9 mouse cellular contexts compared by ENCODE assay signal in the genomic region with DNA sequence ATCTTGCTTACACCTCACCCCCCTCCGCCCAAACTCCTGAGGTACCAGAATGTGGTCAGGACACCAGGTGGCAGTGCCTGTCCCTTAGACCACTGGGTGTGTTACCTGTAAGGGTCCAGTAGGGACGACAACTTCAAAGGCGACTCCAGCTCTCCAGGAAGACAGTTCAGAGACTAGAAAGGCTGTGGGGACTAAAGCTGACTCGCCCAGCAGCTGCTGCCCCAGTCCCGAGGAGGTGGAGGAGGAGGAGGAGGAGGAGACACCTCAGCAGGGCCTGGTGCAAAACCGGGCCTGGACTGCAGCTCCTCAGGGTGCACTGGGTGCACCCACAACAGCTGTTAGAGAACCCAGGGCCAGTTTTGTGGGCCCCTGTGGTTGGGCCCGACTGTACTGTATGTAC. TPM values are rescaled to one million over a fixed set of nuclear protein-coding genes. Genes with fewer than 3 reads are reported as not detected.
DNase-seq lines count a peak whose midpoint lies in the region; ATAC-seq and TF ChIP-seq lines count a peak whose summit lies in the region.
"Had no signal": no experiment of that assay in that cellular context is flagged by ENCODE, and none has a peak within 500 bp of the region (broad histone marks: within the 10 kb centered on the region; RNA-seq: fewer than 3 reads in every experiment).

A gene (minus strand): TSS at position 232 of the 400 bp plus-strand sequence.

- no peaks in the 10 kb centered on the region for H3K27me3 ChIP-seq in hindbrain, postnatal 0 days (ENCODE audit: insufficient read depth, low read length)
- H3K27me3 ChIP-seq in hindbrain, embryonic 11.5 days (ENCODE audit: control insufficient read depth, insufficient read depth, low read length), result peaks cover 1% of the 10 kb centered on the region; the same call in 1 of the 2 replicates
- no peaks in the 10 kb centered on the region for H3K27me3 ChIP-seq in CH12.LX (replicated peaks)
- H3K27me3 ChIP-seq in forebrain, embryonic 10.5 days (ENCODE audit: poor library complexity, severe bottlenecking), result peaks cover 14% of the 10 kb centered on the region

- no peaks in the 10 kb centered on the region for H3K9me3 ChIP-seq in hindbrain, postnatal 0 days (ENCODE audit: low read length)
- H3K9me3 ChIP-seq in hindbrain, embryonic 11.5 days (ENCODE audit: control insufficient read depth, low read length), result no peaks in the 10 kb centered on the region
- H3K9me3 ChIP-seq in CH12.LX (replicated peaks; ENCODE audit: low read length), result no peaks in the 10 kb centered on the region
- H3K9me3 ChIP-seq in forebrain, embryonic 10.5 days, result peaks cover 12% of the 10 kb centered on the region; the same call in 1 of the 2 replicates

- DNase-seq in hindbrain, postnatal 0 days (ENCODE audit: low spot score), result no peak
- no peak for DNase-seq in hindbrain, embryonic 11.5 days (ENCODE audit: low spot score)
- DNase-seq in CH12.LX (ENCODE audit: extremely low read depth), result peak; percentile 46
- DNase-seq in induced T-regulatory cell, adult 2 months (ENCODE audit: low read depth), result peak; percentile 66
- DNase-seq in naive thymus-derived CD4-positive, alpha-beta T cell, adult 2 months (ENCODE audit: low read depth), result peak; percentile 53
- DNase-seq in ovary, adult 18-20 months (ENCODE audit: low spot score), result no peak
- no peak for DNase-seq in forebrain, embryonic 10.5 days (ENCODE audit: extremely low spot score, low spot score)
- no peak for DNase-seq in right cerebral cortex, postnatal 36 days (ENCODE audit: low spot score in 2 of 2)
- DNase-seq: cerebellum, adult 11-12 months had no signal

- in situ Hi-C loops in CH12.LX (cut with MboI; ENCODE audit: low pct_ligation_motif_present, low pct_unique_long_range_greater_than_20kb, low sequenced_read_pairs), result loop anchor here (5.0 kb wide), 1 partner anchor 39 kb away; no protein-coding TSS in a partner anchor

- TF ChIP-seq CTCF in hindbrain, postnatal 0 days (IDR thresholded peaks at IDR 0.05; ENCODE audit: low read depth), result 0 out of 2 replicates have a peak, but pooled peaks have one; percentile 6
- TF ChIP-seq CTCF in CH12.LX (conservative IDR thresholded peaks at IDR 0.05 in 1 of 2, IDR thresholded peaks at IDR 0.05 in 1 of 2; ENCODE audit: low read depth in 2 of 2, low read length in 2 of 2), result peak in 1 of 2 experiments; percentile 67; a peak in 2 of 4 replicates

- dilution Hi-C loops in CH12.LX (cut with MboI; ENCODE audit: extremely low pct_ligation_motif_present, extremely low pct_unique_long_range_greater_than_20kb, low sequenced_read_pairs), result no loop called here

- WGBS in hindbrain, postnatal 0 days, result 50% methylated on average over 7 of the region's 7 CpGs
- 36% methylated on average over 7 of the region's 7 CpGs for WGBS in hindbrain, embryonic 11.5 days
- 42% methylated on average over 7 of the region's 7 CpGs for WGBS in forebrain, embryonic 10.5 days

- no peaks in the 10 kb centered on the region for H3K4me1 ChIP-seq in hindbrain, postnatal 0 days (ENCODE audit: insufficient read depth, low read length)
- H3K4me1 ChIP-seq in hindbrain, embryonic 11.5 days (replicated peaks; ENCODE audit: control insufficient read depth, insufficient read depth, low read length), result no peaks in the 10 kb centered on the region
- peaks cover 15 to 60% of the 10 kb centered on the region in 2 experiments for H3K4me1 ChIP-seq in CH12.LX (ENCODE audit: control insufficient read depth in 1 of 2, insufficient read depth in 2 of 2)
- H3K4me1 ChIP-seq in forebrain, embryonic 10.5 days, result 0 out of 2 replicates have a peak, but pooled peaks cover 8% of the 10 kb centered on the region

- no peaks in the 10 kb centered on the region for H3K79me2 ChIP-seq in CH12.LX (replicated peaks; ENCODE audit: control insufficient read depth, extremely low read depth, insufficient read depth, poor library complexity, severe bottlenecking)

- no peak; the same call in 1 of the 2 replicates for TF ChIP-seq POLR2A in CH12.LX (IDR thresholded peaks at IDR 0.05; ENCODE audit: low read depth, low read length)

- no peak within 1 kb of the TSS for H3K27ac ChIP-seq in hindbrain, postnatal 0 days
- H3K27ac ChIP-seq in hindbrain, embryonic 11.5 days (ENCODE audit: low read depth, low read length), result no peak within 1 kb of the TSS
- H3K27ac ChIP-seq in CH12.LX (ENCODE audit: insufficient read depth, low read depth), result peak within 1 kb of the TSS; percentile 14; the same call in 1 of the 2 replicates
- H3K27ac ChIP-seq in forebrain, embryonic 10.5 days, result no peak within 1 kb of the TSS; the same call in 1 of the 2 replicates

- no peak for TF ChIP-seq EP300 in CH12.LX (IDR thresholded peaks at IDR 0.05; ENCODE audit: low read length)

- no peak for ATAC-seq in hindbrain, postnatal 0 days
- ATAC-seq in hindbrain, embryonic 11.5 days (ENCODE audit: low FRiP score), result no peak

- peak; percentile 40 for TF ChIP-seq RAD21 in CH12.LX (IDR thresholded peaks at IDR 0.05; ENCODE audit: low read depth, low read length)

- H3K9ac ChIP-seq in hindbrain, postnatal 0 days (replicated peaks; ENCODE audit: low read length), result no peak within 1 kb of the TSS
- no peak within 1 kb of the TSS for H3K9ac ChIP-seq in hindbrain, embryonic 11.5 days (ENCODE audit: low read depth, low read length)
- H3K9ac ChIP-seq in CH12.LX (ENCODE audit: insufficient read depth, low read depth), result peak within 1 kb of the TSS; percentile 46

- no peak within 1 kb of the TSS for H3K4me3 ChIP-seq in hindbrain, postnatal 0 days (ENCODE audit: low read length)
- no peak within 1 kb of the TSS for H3K4me3 ChIP-seq in hindbrain, embryonic 11.5 days (ENCODE audit: low read depth, low read length)
- H3K4me3 ChIP-seq in CH12.LX (replicated peaks in 1 of 3; ENCODE audit: low read depth in 2 of 3, low read length in 2 of 3, poor library complexity in 1 of 3), result peak within 1 kb of the TSS; percentile 36 to 47 (median 45)
- no peak within 1 kb of the TSS for H3K4me3 ChIP-seq in forebrain, embryonic 10.5 days

- peaks cover 28% of the 10 kb centered on the region for H3K36me3 ChIP-seq in hindbrain, postnatal 0 days (ENCODE audit: insufficient read depth, low read length)
- peaks cover 9% of the 10 kb centered on the region for H3K36me3 ChIP-seq in hindbrain, embryonic 11.5 days (ENCODE audit: control insufficient read depth, insufficient read depth, low read length)
- H3K36me3 ChIP-seq in CH12.LX (replicated peaks in 1 of 2; ENCODE audit: control insufficient read depth in 1 of 2, insufficient read depth in 1 of 2, low read length in 1 of 2), result peaks cover 30 to 66% of the 10 kb centered on the region in 2 experiments
- peaks cover 51% of the 10 kb centered on the region for H3K36me3 ChIP-seq in forebrain, embryonic 10.5 days (replicated peaks)

- no peak within 1 kb of the TSS for H3K4me2 ChIP-seq in hindbrain, postnatal 0 days (ENCODE audit: low read depth, low read length)
- H3K4me2 ChIP-seq in hindbrain, embryonic 11.5 days (replicated peaks; ENCODE audit: low read depth, low read length), result no peak within 1 kb of the TSS
- peak within 1 kb of the TSS; percentile 26 for H3K4me2 ChIP-seq in CH12.LX (ENCODE audit: insufficient read depth, low read depth, poor library complexity, severe bottlenecking)

TF ChIP-seq in CH12.LX, 34 proteins besides CTCF, POLR2A, EP300 and RAD21:
- TF ChIP-seq NELFE (IDR thresholded peaks at IDR 0.05; ENCODE audit: low read depth, low read length), result 0 out of 2 replicates have a peak, but pooled peaks have one; percentile 32
- no peak for TF ChIP-seq E2F4 (IDR thresholded peaks at IDR 0.05; ENCODE audit: insufficient replicate concordance, low read depth, low read length)
- TF ChIP-seq IRF4 (IDR thresholded peaks at IDR 0.05; ENCODE audit: low read depth, low read length), result no peak
- no peak for TF ChIP-seq MAZ (IDR thresholded peaks at IDR 0.05; ENCODE audit: low read depth, low read length)
- TF ChIP-seq MEF2A (IDR thresholded peaks at IDR 0.05; ENCODE audit: borderline replicate concordance, low read depth, low read length), result 0 out of 2 replicates have a peak, but pooled peaks have one; percentile 2
- TF ChIP-seq SMC3 (IDR thresholded peaks at IDR 0.05; ENCODE audit: low read depth, low read length), result peak; percentile 56

RNA-seq across cellular contexts. Expression of the gene that starts here (rescaled TPM):
- total RNA-seq in hindbrain, postnatal 0 days (2014; rRNA removed), result 1.4 TPM in 1 of 2 replicates, not detected in the other
- polyA plus RNA-seq in hindbrain, postnatal 0 days (2015; fragmentation: Nextera tagmentation; extraction: Ambion mirVana), result 0.18 and 0.40 TPM in 2 replicates
- 0.59 and 1.2 TPM in 2 replicates for polyA plus RNA-seq in hindbrain, embryonic 11.5 days (2014; fragmentation: Nextera tagmentation; extraction: Ambion mirVana)
- 11.9 and 20.0 TPM in 2 replicates for total RNA-seq in CH12.LX (2012; rRNA removed)
- total RNA-seq in CH12.LX (2014; rRNA removed), result 8.2 and 8.3 TPM in 2 replicates
- 12.1 and 12.5 TPM in 2 replicates for polyA plus RNA-seq in CH12.LX (2012; ENCODE audit: insufficient read length, low read depth)
- polyA plus RNA-seq in forebrain, embryonic 10.5 days (2016; fragmentation: Nextera tagmentation; extraction: Ambion mirVana), result 0.67 and 1.0 TPM in 2 replicates

Comparison
In these comparisons a context has a peak if more than half of its experiments do, and no peak if none do; other contexts are left out.
1. DNase-seq: peak in CH12.LX (single experiment), induced T-regulatory cell, adult 2 months (single experiment) and naive thymus-derived CD4-positive, alpha-beta T cell, adult 2 months (single experiment); none in hindbrain, postnatal 0 days (single experiment), hindbrain, embryonic 11.5 days (single experiment), ovary, adult 18-20 months (single experiment), forebrain, embryonic 10.5 days (single experiment) and right cerebral cortex, postnatal 36 days (0 of 2).
2. H3K4me3 ChIP-seq: peak in CH12.LX (3 of 3); none in hindbrain, postnatal 0 days (single experiment), hindbrain, embryonic 11.5 days (single experiment) and forebrain, embryonic 10.5 days (single experiment).